Mouse (Mus musculus): ENCODE results near the gene Vmn1r78. TPM values are rescaled to one million over a fixed set of nuclear protein-coding genes. Genes with fewer than 3 reads are reported as not detected.
"Not testable (repeated sequence)": the region's sequence is repeated elsewhere in the genome, so short reads cannot be mapped to it uniquely, and the experiment has no call there.

Gene Vmn1r78
- total RNA-seq (2021) (not detected), polyA plus RNA-seq (2012; rRNA removed) (not detected in 2 replicates)
- long read RNA-seq, result 0 reads

DNA sequence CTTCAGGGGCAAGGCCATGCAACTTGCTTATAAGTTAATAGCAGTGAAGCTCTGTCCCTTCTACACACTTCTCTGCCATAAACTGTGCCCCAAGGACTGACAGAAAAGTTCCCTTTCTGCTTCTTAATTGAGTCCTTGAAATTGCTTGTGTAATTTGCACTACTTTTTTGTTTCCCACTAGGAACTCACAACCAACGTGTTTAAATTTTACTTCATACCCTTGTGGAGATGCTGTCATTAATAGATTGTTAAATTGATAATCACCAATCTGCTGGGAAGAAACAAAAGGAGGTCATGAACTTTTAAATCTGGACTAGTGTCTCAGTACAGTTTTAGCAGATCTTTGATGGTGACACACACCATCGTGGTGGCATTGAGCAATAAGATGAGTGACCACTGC is at the start of gene Vmn1r78:
TSS of gene Vmn1r78 (plus strand) at position 301 of the 400 bp plus-strand sequence.
- DNase-seq, result no peak
- no peak within 1 kb of the TSS for H3K9ac ChIP-seq (ENCODE audit: low read depth, low read length)
- no peak within 1 kb of the TSS for H3K27ac ChIP-seq
- WGBS, result 45% methylated on average over 2 of the region's 2 CpGs
- no peaks in the 10 kb centered on the region for H3K27me3 ChIP-seq (ENCODE audit: control insufficient read depth, insufficient read depth, low read length)
- no peaks in the 10 kb centered on the region for H3K4me1 ChIP-seq (ENCODE audit: control insufficient read depth, insufficient read depth, low read length)
- no peak for TF ChIP-seq POLR2A (IDR thresholded peaks at IDR 0.05; ENCODE audit: insufficient read depth, low read depth, low read length)
- TF ChIP-seq EP300 (IDR thresholded peaks at IDR 0.05; ENCODE audit: insufficient read depth, low read depth, low read length), result no peak
- no peak for TF ChIP-seq CTCF (IDR thresholded peaks at IDR 0.05)
- H3K79me2 ChIP-seq (replicated peaks; ENCODE audit: control insufficient read depth, insufficient read depth, low read length), result no peaks in the 10 kb centered on the region
- H3K36me3 ChIP-seq (ENCODE audit: control insufficient read depth, insufficient read depth, low read length), result no peaks in the 10 kb centered on the region
- intact Hi-C loops (cut with DNase I), result no loop called here
- H3K4me3 ChIP-seq, result no peak within 1 kb of the TSS

GRCm38 (mm10) chr7:12156463-12156862 is 6.4 kb downstream of the Vmn1r78 start:
- intact Hi-C loops (cut with DNase I); H3K4me3 ChIP-seq: not testable (repeated sequence)

GRCm38 (mm10) chr7:12170979-12171378 is 20.9 kb downstream of the Vmn1r78 start, which contains the start of gene Vmn1r79:
Gene Vmn1r79 (plus strand): TSS chr7:12171279.
- H3K4me1 ChIP-seq (ENCODE audit: control insufficient read depth, insufficient read depth, low read length); H3K27me3 ChIP-seq (ENCODE audit: control insufficient read depth, insufficient read depth, low read length); H3K27ac ChIP-seq; H3K79me2 ChIP-seq (replicated peaks; ENCODE audit: control insufficient read depth, insufficient read depth, low read length); H3K9ac ChIP-seq (ENCODE audit: low read depth, low read length); H3K36me3 ChIP-seq (ENCODE audit: control insufficient read depth, insufficient read depth, low read length); intact Hi-C loops (cut with DNase I); DNase-seq; H3K4me3 ChIP-seq: not testable (repeated sequence)

More at GRCm38 (mm10) chr7:12156463-12156862, 6.4 kb downstream of the Vmn1r78 start:
- not testable (repeated sequence) for H3K79me2 ChIP-seq (replicated peaks; ENCODE audit: control insufficient read depth, insufficient read depth, low read length); H3K27ac ChIP-seq; H3K27me3 ChIP-seq (ENCODE audit: control insufficient read depth, insufficient read depth, low read length); H3K9ac ChIP-seq (ENCODE audit: low read depth, low read length); H3K4me1 ChIP-seq (ENCODE audit: control insufficient read depth, insufficient read depth, low read length); H3K36me3 ChIP-seq (ENCODE audit: control insufficient read depth, insufficient read depth, low read length); DNase-seq
- 25% methylated on average over 1 of the region's 1 CpGs for WGBS

- H3K4me1 ChIP-seq (ENCODE audit: control insufficient read depth, insufficient read depth, low read length); H3K9ac ChIP-seq (ENCODE audit: low read depth, low read length); H3K4me3 ChIP-seq; H3K27me3 ChIP-seq (ENCODE audit: control insufficient read depth, insufficient read depth, low read length); H3K36me3 ChIP-seq (ENCODE audit: control insufficient read depth, insufficient read depth, low read length); H3K27ac ChIP-seq; DNase-seq; H3K79me2 ChIP-seq (replicated peaks; ENCODE audit: control insufficient read depth, insufficient read depth, low read length); intact Hi-C loops (cut with DNase I): not testable (repeated sequence)
- WGBS, result 58% methylated on average over 2 of the region's 2 CpGs
These were observed 22.9 kb downstream of the Vmn1r78 start for GRCm38 (mm10) chr7:12172926-12173325.

DNA sequence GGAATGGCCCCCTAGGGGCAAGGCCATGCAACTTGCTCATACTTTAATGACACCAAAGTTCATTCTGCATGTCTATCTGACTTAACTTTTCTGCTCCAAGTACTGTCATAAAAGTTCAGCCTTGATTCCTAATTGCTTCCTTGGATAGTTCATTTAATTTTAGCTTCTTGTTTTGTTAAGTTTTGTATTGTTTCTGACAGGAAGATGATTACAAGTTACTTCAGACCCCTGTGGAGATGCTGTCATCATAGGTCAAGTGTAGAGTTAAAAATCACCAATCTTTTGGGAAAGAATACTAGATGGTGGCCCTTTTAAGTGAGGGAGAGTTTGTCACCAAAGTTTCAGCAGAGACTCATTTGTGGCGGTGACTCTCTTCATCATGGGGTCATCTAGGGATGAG is 38.9 kb downstream of the Vmn1r78 start, which contains the start of gene Vmn1r80:
TSS of gene Vmn1r80 (plus strand) at position 301 of the 400 bp plus-strand sequence.
- no peaks in the 10 kb centered on the region for H3K79me2 ChIP-seq (replicated peaks; ENCODE audit: control insufficient read depth, insufficient read depth, low read length)
- H3K27me3 ChIP-seq (ENCODE audit: control insufficient read depth, insufficient read depth, low read length), result no peaks in the 10 kb centered on the region
- no peaks in the 10 kb centered on the region for H3K4me1 ChIP-seq (ENCODE audit: control insufficient read depth, insufficient read depth, low read length)
- no peak within 1 kb of the TSS for H3K27ac ChIP-seq
- DNase-seq, result no peak
- WGBS, result 69% methylated on average over 1 of the region's 1 CpGs
- H3K4me3 ChIP-seq, result no peak within 1 kb of the TSS
- H3K36me3 ChIP-seq (ENCODE audit: control insufficient read depth, insufficient read depth, low read length), result no peaks in the 10 kb centered on the region
- no peak for TF ChIP-seq EP300 (IDR thresholded peaks at IDR 0.05; ENCODE audit: insufficient read depth, low read depth, low read length)
- no peak for TF ChIP-seq POLR2A (IDR thresholded peaks at IDR 0.05; ENCODE audit: insufficient read depth, low read depth, low read length)
- no peak for TF ChIP-seq CTCF (IDR thresholded peaks at IDR 0.05)
- intact Hi-C loops (cut with DNase I), result no loop called here
- H3K9ac ChIP-seq (ENCODE audit: low read depth, low read length), result no peak within 1 kb of the TSS

- Histone ChIP-seq H3K4me3 (no peak overlapping the region), H3K79me2 (replicated peaks; ENCODE audit: control insufficient read depth, insufficient read depth, low read length) (no peaks in the 10 kb centered on the region), H3K9ac (ENCODE audit: low read depth, low read length) (no peak overlapping the region), H3K27me3 (ENCODE audit: control insufficient read depth, insufficient read depth, low read length) (no peaks in the 10 kb centered on the region), H3K27ac (no peak overlapping the region), H3K4me1 (ENCODE audit: control insufficient read depth, insufficient read depth, low read length) (no peaks in the 10 kb centered on the region), H3K36me3 (ENCODE audit: control insufficient read depth, insufficient read depth, low read length) (no peaks in the 10 kb centered on the region)
- DNase-seq, result no peak
- TF ChIP-seq POLR2A (IDR thresholded peaks at IDR 0.05; ENCODE audit: insufficient read depth, low read depth, low read length), result no peak
- TF ChIP-seq EP300 (IDR thresholded peaks at IDR 0.05; ENCODE audit: insufficient read depth, low read depth, low read length), result no peak
- no peak for TF ChIP-seq CTCF (IDR thresholded peaks at IDR 0.05)
- intact Hi-C loops (cut with DNase I), result no loop called here
- 52% methylated on average over 2 of the region's 2 CpGs for WGBS
These were observed 54.1 kb downstream of the Vmn1r78 start for GRCm38 (mm10) chr7:12204141-12204540.

Other genes with a start within 250 kb of the Vmn1r78 start
- gene Vmn1r76, start 212.0 kb upstream of the Vmn1r78 start, total RNA-seq (2021), result not detected
- gene Vmn1r76, start 212.0 kb upstream of the Vmn1r78 start, polyA plus RNA-seq (2012; rRNA removed), result not detected in 2 replicates
- not detected for gene Vmn1r77, start 113.5 kb upstream of the Vmn1r78 start, total RNA-seq (2021)
- gene Vmn1r77, start 113.5 kb upstream of the Vmn1r78 start, polyA plus RNA-seq (2012; rRNA removed), result not detected in 2 replicates
- gene Vmn1r79, start 21.0 kb downstream of the Vmn1r78 start, total RNA-seq (2021), result not detected
- not detected in 2 replicates for gene Vmn1r79, start 21.0 kb downstream of the Vmn1r78 start, polyA plus RNA-seq (2012; rRNA removed)
- not detected for gene Vmn1r80, start 39.0 kb downstream of the Vmn1r78 start, total RNA-seq (2021)
- gene Vmn1r80, start 39.0 kb downstream of the Vmn1r78 start, polyA plus RNA-seq (2012; rRNA removed), result not detected in 2 replicates
- not detected for gene Vmn1r81, start 118.0 kb downstream of the Vmn1r78 start, total RNA-seq (2021)
- not detected in 2 replicates for gene Vmn1r81, start 118.0 kb downstream of the Vmn1r78 start, polyA plus RNA-seq (2012; rRNA removed)
- not detected for gene Vmn1r82, start 150.2 kb downstream of the Vmn1r78 start, total RNA-seq (2021)
- gene Vmn1r82, start 150.2 kb downstream of the Vmn1r78 start, polyA plus RNA-seq (2012; rRNA removed), result not detected in 2 replicates
- not detected for gene Vmn1r83, start 179.2 kb downstream of the Vmn1r78 start, total RNA-seq (2021)
- not detected in 2 replicates for gene Vmn1r83, start 179.2 kb downstream of the Vmn1r78 start, polyA plus RNA-seq (2012; rRNA removed)
- not detected for gene Vmn1r84, start 219.0 kb downstream of the Vmn1r78 start, total RNA-seq (2021)
- gene Vmn1r84, start 219.0 kb downstream of the Vmn1r78 start, polyA plus RNA-seq (2012; rRNA removed), result not detected in 2 replicates

Data from heart, adult 2 months (tissue).